Mouse (Mus musculus): ENCODE measurements around the gene Stat3. TPM values are rescaled to one million over a fixed set of nuclear protein-coding genes. Genes with fewer than 3 reads are reported as not detected.
A peak's percentile ranks its signal among the peaks of the same experiment; 100 is the strongest.

Stat3 gene
- total and polyA plus RNA-seq, 3 experiments = 63.5 to 81.1 (median 69.3) TPM

DNA sequence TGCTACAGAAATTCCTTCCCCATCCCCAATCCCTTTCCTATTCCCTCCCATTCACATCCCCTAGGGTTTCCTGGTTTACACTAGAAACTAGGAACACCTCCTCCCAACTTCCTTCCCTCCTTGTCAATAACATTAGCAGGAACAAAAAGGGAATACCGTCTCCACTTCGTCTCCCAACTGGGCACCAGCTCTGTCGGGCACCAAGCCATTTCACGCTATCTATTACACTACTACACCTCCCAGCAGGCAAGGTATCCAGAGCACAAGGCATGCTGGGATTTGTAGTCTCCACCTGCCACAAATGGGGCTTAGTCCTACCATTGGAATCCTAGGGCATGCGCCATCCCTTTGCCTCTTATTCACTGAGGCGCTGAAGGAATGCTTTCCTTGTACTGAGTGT, 21.2 kb upstream of the Stat3 start:
- peaks cover 14% of the 10 kb centered on the region for H3K27me3 ChIP-seq (ENCODE audit: insufficient read depth, low read length)
- TF ChIP-seq GATA2 (IDR thresholded peaks at IDR 0.05; ENCODE audit: borderline replicate concordance, low read depth, low read length) (no peak), CTCF (IDR thresholded peaks at IDR 0.05; ENCODE audit: low read depth, low read length) (no peak), TAL1 (conservative IDR thresholded peaks at IDR 0.05; ENCODE audit: low read depth, low read length) (no peak), GATA1 (IDR thresholded peaks at IDR 0.05; ENCODE audit: borderline replicate concordance, low read length) (no peak), POLR2AphosphoS5 (IDR thresholded peaks at IDR 0.05; ENCODE audit: insufficient replicate concordance, low read depth, low read length) (no peak)
- DNase-seq (ENCODE audit: low spot score) (peak; percentile 58), ATAC-seq (ENCODE audit: extremely low read depth, insufficient number of reproducible peaks, low FRiP score, poor library complexity, severe bottlenecking) (no peak)
- H3K9me3 ChIP-seq (replicated peaks) = peaks cover 2% of the 10 kb centered on the region; the same call in 1 of the 2 replicates
- H3K4me1 ChIP-seq (ENCODE audit: insufficient read depth, low read depth, low read length) = peaks cover 89% of the 10 kb centered on the region
- H3K36me3 ChIP-seq (replicated peaks) = peaks cover 29% of the 10 kb centered on the region
- peak overlapping the region; percentile 55 for H3K4me3 ChIP-seq (ENCODE audit: low read depth, low read length)

DNA sequence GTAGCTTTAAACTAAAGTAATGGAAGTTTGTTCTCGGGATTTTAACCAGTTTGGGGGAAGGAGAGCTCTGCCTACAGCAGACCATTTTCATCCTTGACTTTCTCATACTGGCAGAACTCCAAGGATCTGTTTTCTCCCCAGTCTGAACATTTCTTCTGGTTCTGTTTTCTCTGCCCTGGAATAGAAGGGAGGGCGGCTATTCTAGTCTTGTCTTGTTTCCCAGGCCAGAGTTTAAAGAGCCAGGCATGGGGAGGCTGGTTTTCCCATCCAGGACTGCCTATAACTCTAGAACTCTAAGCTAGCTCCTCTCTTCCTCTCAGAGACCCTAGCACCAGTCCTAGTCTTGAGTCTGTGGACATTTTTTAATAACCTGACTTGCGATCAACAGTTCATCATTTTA, 20.5 kb upstream of the Stat3 start:
- H3K4me3 ChIP-seq (ENCODE audit: low read depth, low read length) = peak overlapping the region; percentile 55; the same call in 1 of the 2 replicates
- peaks cover 8% of the 10 kb centered on the region for H3K27me3 ChIP-seq (ENCODE audit: insufficient read depth, low read length)
- DNase-seq (ENCODE audit: low spot score) (no peak), ATAC-seq (ENCODE audit: extremely low read depth, insufficient number of reproducible peaks, low FRiP score, poor library complexity, severe bottlenecking) (no peak)
- no peak for TF ChIP-seq TAL1 (conservative IDR thresholded peaks at IDR 0.05; ENCODE audit: low read depth, low read length)
- TF ChIP-seq POLR2AphosphoS5 (IDR thresholded peaks at IDR 0.05; ENCODE audit: insufficient replicate concordance, low read depth, low read length) = no peak
- no peak for TF ChIP-seq CTCF (IDR thresholded peaks at IDR 0.05; ENCODE audit: low read depth, low read length)
- no peak for TF ChIP-seq GATA2 (IDR thresholded peaks at IDR 0.05; ENCODE audit: borderline replicate concordance, low read depth, low read length)
- no peak for TF ChIP-seq GATA1 (IDR thresholded peaks at IDR 0.05; ENCODE audit: borderline replicate concordance, low read length)
- peaks cover 2% of the 10 kb centered on the region; the same call in 1 of the 2 replicates for H3K9me3 ChIP-seq (replicated peaks)
- H3K36me3 ChIP-seq (replicated peaks) = peaks cover 29% of the 10 kb centered on the region
- peaks cover 90% of the 10 kb centered on the region for H3K4me1 ChIP-seq (ENCODE audit: insufficient read depth, low read depth, low read length)

DNA sequence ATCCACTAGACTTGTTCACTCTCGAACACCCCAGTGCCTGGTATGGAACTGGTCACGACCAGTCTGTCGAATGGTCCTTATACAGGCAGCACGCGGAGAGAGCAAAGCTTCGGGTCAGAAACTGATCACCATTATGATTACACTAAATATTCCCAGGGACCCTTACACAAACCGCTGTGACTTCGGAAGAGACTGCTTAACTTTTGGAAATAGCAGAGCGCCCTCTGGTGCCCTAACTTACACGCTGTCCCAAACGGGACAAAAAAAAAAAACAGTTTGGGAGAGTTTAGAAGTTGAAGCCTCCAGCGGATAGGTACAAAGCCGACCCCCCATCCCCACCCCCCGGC, 20.1 kb upstream of the Stat3 start:
- no peak for TF ChIP-seq CTCF (IDR thresholded peaks at IDR 0.05; ENCODE audit: low read depth, low read length)
- no peak for TF ChIP-seq GATA2 (IDR thresholded peaks at IDR 0.05; ENCODE audit: borderline replicate concordance, low read depth, low read length)
- no peak for TF ChIP-seq GATA1 (IDR thresholded peaks at IDR 0.05; ENCODE audit: borderline replicate concordance, low read length)
- no peak for TF ChIP-seq TAL1 (conservative IDR thresholded peaks at IDR 0.05; ENCODE audit: low read depth, low read length)
- TF ChIP-seq POLR2AphosphoS5 (IDR thresholded peaks at IDR 0.05; ENCODE audit: insufficient replicate concordance, low read depth, low read length) = no peak
- no peak for DNase-seq (ENCODE audit: low spot score)
- Histone ChIP-seq H3K4me3 (ENCODE audit: low read depth, low read length) (no peak overlapping the region), H3K27me3 (ENCODE audit: insufficient read depth, low read length) (peaks cover 4% of the 10 kb centered on the region; the same call in 1 of the 2 replicates), H3K36me3 (replicated peaks) (peaks cover 27% of the 10 kb centered on the region), H3K4me1 (ENCODE audit: insufficient read depth, low read depth, low read length) (peaks cover 90% of the 10 kb centered on the region), H3K9me3 (replicated peaks) (peaks cover 2% of the 10 kb centered on the region; the same call in 1 of the 2 replicates)
- no peak for ATAC-seq (ENCODE audit: extremely low read depth, insufficient number of reproducible peaks, low FRiP score, poor library complexity, severe bottlenecking)

DNA sequence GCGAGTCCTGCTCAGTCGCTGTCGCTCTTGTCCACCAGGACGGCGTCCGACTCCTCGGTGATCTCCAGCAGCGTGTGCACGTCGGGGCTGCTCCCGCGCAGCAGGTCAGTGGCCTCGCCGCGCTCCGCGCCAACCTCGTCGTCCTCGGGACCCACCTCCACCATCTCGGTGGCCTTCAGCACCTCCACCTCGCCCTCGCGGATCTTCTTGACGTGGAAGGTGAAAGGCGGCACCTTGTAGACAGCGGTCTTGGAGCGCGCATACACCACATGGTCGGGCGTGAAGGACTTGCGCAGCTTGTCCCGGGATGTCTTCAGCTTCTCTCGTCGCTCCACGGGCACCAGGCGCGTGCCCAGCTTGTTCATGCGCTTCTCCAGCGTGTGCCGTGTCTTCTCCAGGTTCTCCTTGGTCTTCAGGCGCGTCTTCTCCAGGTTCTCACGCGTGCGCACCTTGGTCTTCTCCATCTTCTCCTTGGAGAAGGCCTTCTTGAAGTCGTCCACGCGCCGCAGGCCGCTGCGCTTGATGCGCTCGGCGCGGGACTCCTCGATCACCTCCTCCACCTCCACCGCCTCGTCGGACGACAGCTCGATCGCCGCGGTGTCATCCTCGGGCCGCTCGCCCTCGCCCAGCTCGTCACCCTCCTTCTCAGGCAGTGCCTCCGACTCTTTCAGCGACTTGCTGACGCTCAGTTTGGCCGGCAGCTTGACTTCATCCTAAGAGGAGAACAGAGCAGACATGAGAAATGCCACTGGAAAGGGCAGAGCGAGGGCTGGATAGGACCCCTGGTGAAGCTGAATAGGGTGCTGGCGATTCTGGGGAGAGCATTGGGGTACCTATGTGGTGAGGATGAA, 19.5 kb upstream of the Stat3 start:
- H3K4me1 ChIP-seq (ENCODE audit: insufficient read depth, low read depth, low read length) = peaks cover 87% of the 10 kb centered on the region
- DNase-seq (ENCODE audit: low spot score) = no peak

DNA sequence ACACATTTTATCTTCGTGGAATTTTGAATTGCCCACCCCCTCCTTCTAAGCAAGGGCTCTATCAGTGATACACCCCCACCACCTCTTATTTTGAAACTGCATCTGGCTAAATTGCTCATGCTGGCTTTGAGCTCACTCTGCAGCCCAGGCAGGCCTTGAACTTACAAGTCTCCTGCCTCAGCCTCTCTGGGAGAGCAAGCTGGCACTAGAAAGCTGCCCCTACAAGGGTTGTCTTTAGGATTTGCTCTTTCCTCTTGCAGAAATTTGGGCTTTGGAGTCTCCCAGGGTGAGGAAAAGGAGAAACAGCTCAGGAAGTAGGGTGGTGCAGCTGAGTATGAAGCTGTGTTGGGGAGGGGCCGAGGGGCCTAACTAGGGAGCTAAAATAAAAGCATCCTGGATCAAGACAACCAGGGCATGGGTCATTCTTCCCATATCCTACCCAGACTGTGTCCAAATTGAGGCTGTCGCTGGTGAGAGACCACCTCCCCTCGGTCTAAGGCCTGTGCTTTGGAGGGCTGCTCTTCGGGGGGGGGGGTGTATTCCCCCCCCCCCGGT, 18.7 kb upstream of the Stat3 start:
- H3K4me3 ChIP-seq (ENCODE audit: low read depth, low read length) = no peak overlapping the region
- peaks cover 82% of the 10 kb centered on the region for H3K4me1 ChIP-seq (ENCODE audit: insufficient read depth, low read depth, low read length)
- H3K9me3 ChIP-seq (replicated peaks) = peaks cover 2% of the 10 kb centered on the region; the same call in 1 of the 2 replicates
- ATAC-seq (ENCODE audit: extremely low read depth, insufficient number of reproducible peaks, low FRiP score, poor library complexity, severe bottlenecking) = no peak
- no peak for TF ChIP-seq CTCF (IDR thresholded peaks at IDR 0.05; ENCODE audit: low read depth, low read length)
- no peak for TF ChIP-seq GATA1 (IDR thresholded peaks at IDR 0.05; ENCODE audit: borderline replicate concordance, low read length)
- no peak for TF ChIP-seq POLR2AphosphoS5 (IDR thresholded peaks at IDR 0.05; ENCODE audit: insufficient replicate concordance, low read depth, low read length)
- no peak for TF ChIP-seq GATA2 (IDR thresholded peaks at IDR 0.05; ENCODE audit: borderline replicate concordance, low read depth, low read length)
- no peak for TF ChIP-seq TAL1 (conservative IDR thresholded peaks at IDR 0.05; ENCODE audit: low read depth, low read length)
- H3K36me3 ChIP-seq (replicated peaks) = peaks cover 27% of the 10 kb centered on the region
- DNase-seq (ENCODE audit: low spot score) = no peak
- no peaks in the 10 kb centered on the region; the same call in 1 of the 2 replicates for H3K27me3 ChIP-seq (ENCODE audit: insufficient read depth, low read length)

More for the DNA sequence above, 19.5 kb upstream of the Stat3 start:
- Histone ChIP-seq H3K4me3 (ENCODE audit: low read depth, low read length) (peak overlapping the region; percentile 38; the same call in 1 of the 2 replicates), H3K9me3 (replicated peaks) (peaks cover 2% of the 10 kb centered on the region; the same call in 1 of the 2 replicates), H3K36me3 (replicated peaks) (peaks cover 27% of the 10 kb centered on the region), H3K27me3 (ENCODE audit: insufficient read depth, low read length) (no peaks in the 10 kb centered on the region; the same call in 1 of the 2 replicates)
- no peak for ATAC-seq (ENCODE audit: extremely low read depth, insufficient number of reproducible peaks, low FRiP score, poor library complexity, severe bottlenecking)
- no peak for TF ChIP-seq TAL1 (conservative IDR thresholded peaks at IDR 0.05; ENCODE audit: low read depth, low read length)
- no peak for TF ChIP-seq POLR2AphosphoS5 (IDR thresholded peaks at IDR 0.05; ENCODE audit: insufficient replicate concordance, low read depth, low read length)
- no peak for TF ChIP-seq GATA1 (IDR thresholded peaks at IDR 0.05; ENCODE audit: borderline replicate concordance, low read length)
- no peak for TF ChIP-seq CTCF (IDR thresholded peaks at IDR 0.05; ENCODE audit: low read depth, low read length)

DNA sequence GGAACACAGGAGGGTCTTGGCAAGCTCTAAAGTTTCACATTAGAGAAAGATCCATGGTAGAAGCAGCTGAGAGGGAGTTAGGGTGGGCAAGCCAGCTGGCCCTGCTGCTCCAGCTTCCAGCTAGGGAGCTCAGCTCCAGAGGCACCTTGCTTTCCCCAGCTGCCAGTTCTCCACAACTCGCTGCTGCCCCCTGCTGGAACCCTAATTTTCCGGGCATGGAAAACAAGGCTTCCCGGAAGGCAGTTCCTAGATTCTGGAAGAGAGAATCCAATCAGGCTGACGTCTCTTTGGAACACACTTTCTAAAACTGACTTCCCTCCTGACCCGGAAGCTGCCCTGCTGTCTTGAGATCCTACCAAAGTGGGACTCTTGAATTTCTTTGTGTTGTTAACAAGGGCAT, 17.9 kb upstream of the Stat3 start:
- DNase-seq (ENCODE audit: low spot score) (peak; percentile 65), ATAC-seq (ENCODE audit: extremely low read depth, insufficient number of reproducible peaks, low FRiP score, poor library complexity, severe bottlenecking) (no peak)
- Histone ChIP-seq H3K4me3 (ENCODE audit: low read depth, low read length) (peak overlapping the region; percentile 5; the same call in 1 of the 2 replicates), H3K4me1 (ENCODE audit: insufficient read depth, low read depth, low read length) (peaks cover 82% of the 10 kb centered on the region), H3K9me3 (replicated peaks) (peaks cover 2% of the 10 kb centered on the region; the same call in 1 of the 2 replicates), H3K27me3 (ENCODE audit: insufficient read depth, low read length) (no peaks in the 10 kb centered on the region; the same call in 1 of the 2 replicates), H3K36me3 (replicated peaks) (peaks cover 27% of the 10 kb centered on the region)
- TF ChIP-seq TAL1 (conservative IDR thresholded peaks at IDR 0.05; ENCODE audit: low read depth, low read length) (no peak), CTCF (IDR thresholded peaks at IDR 0.05; ENCODE audit: low read depth, low read length) (peak; percentile 57)

All from G1E (cell line).